Mouse (Mus musculus): ENCODE results near the gene Fscn1. TPM values are rescaled to one million over a fixed set of nuclear protein-coding genes. Genes with fewer than 3 reads are reported as not detected.

Gene Fscn1
- polyA plus RNA-seq, 1 experiment from 2014 or later = 428 TPM

DNA sequence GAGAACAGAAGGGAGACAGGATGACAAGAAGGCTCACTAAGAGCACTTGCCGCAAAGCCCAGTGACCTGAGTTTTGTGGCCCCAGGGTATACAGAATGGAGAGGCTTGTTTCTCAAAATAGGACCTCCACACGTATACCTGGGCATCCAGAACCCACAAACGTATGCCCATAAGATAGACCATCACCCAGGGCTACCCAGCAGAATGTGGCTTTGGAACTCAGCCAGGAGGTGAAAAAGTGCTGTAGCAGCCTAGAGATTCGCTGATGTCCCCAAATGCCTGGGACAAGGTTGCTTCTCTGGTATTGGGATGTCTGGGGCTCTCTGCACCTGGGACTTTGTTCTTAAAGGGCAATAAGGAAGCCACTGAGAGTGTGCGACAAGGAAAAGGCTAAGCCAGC lies 37.9 kb upstream of the Fscn1 start:
- Histone ChIP-seq H3K4me1 (ENCODE audit: control insufficient read depth, insufficient read depth, low read length) (no peaks in the 10 kb centered on the region), H3K36me3 (ENCODE audit: control insufficient read depth, insufficient read depth, low read length) (no peaks in the 10 kb centered on the region), H3K9ac (replicated peaks; ENCODE audit: low read depth, low read length) (no peak overlapping the region), H3K27me3 (ENCODE audit: control insufficient read depth, insufficient read depth, low read length) (no peaks in the 10 kb centered on the region), H3K4me3 (ENCODE audit: low read depth, low read length) (no peak overlapping the region), H3K4me2 (ENCODE audit: low read depth, low read length) (no peak overlapping the region), H3K27ac (ENCODE audit: low read depth, low read length) (no peak overlapping the region), H3K9me3 (ENCODE audit: control insufficient read depth, low read length) (no peaks in the 10 kb centered on the region)
- no peak for ATAC-seq (ENCODE audit: low read depth)
- 85% methylated on average over 5 of the region's 5 CpGs for WGBS

DNA sequence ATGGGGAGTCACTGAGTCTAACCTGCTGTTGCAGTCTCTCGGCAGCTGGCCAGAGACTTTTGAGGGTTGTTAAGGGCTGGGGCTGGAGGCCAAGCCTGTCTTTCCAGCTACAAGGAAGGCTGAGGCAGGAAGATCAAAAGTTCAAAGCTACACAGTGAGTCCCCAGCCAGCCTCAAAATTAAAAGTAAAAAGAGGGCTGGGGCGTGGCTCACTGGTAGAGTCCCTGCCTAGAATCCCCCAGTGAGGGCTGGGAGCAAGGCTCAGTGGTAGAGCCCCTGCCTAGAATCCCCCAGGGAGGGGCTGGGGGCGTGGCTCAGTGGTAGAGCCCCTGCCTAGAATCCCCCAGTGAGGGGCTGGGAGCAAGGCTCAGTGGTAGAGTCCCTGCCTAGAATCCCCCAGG lies 36.4 kb upstream of the Fscn1 start:
- no peak for ATAC-seq (ENCODE audit: low read depth)

DNA sequence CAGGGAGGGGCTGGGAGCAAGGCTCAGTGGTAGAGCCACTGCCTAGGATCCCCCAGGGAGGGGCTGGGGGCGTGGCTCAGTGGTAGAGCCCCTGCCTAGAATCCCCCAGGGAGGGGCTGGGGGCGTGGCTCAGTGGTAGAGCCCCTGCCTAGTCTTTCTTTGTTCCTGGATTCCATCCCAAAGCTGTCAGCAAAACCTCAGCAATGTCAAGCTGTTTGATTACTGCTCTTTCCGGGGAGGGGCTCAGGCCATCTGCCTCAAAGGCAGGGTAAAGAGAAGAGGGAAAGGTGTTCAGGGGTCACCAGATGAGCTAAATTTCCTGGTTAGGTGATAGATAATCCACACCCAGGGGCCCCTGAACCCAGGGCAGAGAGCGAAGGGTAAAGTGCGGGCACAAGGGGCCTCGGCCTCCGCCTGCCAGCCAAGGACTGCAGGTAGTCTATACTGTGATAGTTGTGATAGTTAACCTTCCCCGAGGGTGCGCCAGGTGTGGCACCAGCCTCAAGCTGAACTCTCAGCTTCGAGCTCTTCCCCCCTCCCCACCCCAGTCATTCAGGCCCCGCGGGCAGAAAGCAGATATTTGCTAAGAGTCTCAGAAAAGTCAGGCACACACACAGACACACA lies 35.7 kb upstream of the Fscn1 start:
- H3K9ac ChIP-seq (replicated peaks; ENCODE audit: low read depth, low read length) = no peak overlapping the region
- no peak for ATAC-seq (ENCODE audit: low read depth)
- no peaks in the 10 kb centered on the region for H3K36me3 ChIP-seq (ENCODE audit: control insufficient read depth, insufficient read depth, low read length)
- H3K27ac ChIP-seq (ENCODE audit: low read depth, low read length) = no peak overlapping the region
- H3K4me1 ChIP-seq (ENCODE audit: control insufficient read depth, insufficient read depth, low read length) = peaks cover 4% of the 10 kb centered on the region; the same call in 1 of the 2 replicates
- no peak overlapping the region for H3K4me3 ChIP-seq (ENCODE audit: low read depth, low read length)
- H3K27me3 ChIP-seq (ENCODE audit: control insufficient read depth, insufficient read depth, low read length) = no peaks in the 10 kb centered on the region
- H3K9me3 ChIP-seq (ENCODE audit: control insufficient read depth, low read length) = no peaks in the 10 kb centered on the region
- H3K4me2 ChIP-seq (ENCODE audit: low read depth, low read length) = no peak overlapping the region
- WGBS = 79% methylated on average over 12 of the region's 12 CpGs

More for the DNA sequence above, 36.4 kb upstream of the Fscn1 start:
- Histone ChIP-seq H3K9me3 (ENCODE audit: control insufficient read depth, low read length) (no peaks in the 10 kb centered on the region), H3K36me3 (ENCODE audit: control insufficient read depth, insufficient read depth, low read length) (no peaks in the 10 kb centered on the region), H3K9ac (replicated peaks; ENCODE audit: low read depth, low read length) (no peak overlapping the region), H3K27me3 (ENCODE audit: control insufficient read depth, insufficient read depth, low read length) (no peaks in the 10 kb centered on the region), H3K4me2 (ENCODE audit: low read depth, low read length) (no peak overlapping the region), H3K27ac (ENCODE audit: low read depth, low read length) (no peak overlapping the region), H3K4me3 (ENCODE audit: low read depth, low read length) (no peak overlapping the region), H3K4me1 (ENCODE audit: control insufficient read depth, insufficient read depth, low read length) (peaks cover 1% of the 10 kb centered on the region; the same call in 1 of the 2 replicates)
- 88% methylated on average over 2 of the region's 3 CpGs for WGBS

DNA sequence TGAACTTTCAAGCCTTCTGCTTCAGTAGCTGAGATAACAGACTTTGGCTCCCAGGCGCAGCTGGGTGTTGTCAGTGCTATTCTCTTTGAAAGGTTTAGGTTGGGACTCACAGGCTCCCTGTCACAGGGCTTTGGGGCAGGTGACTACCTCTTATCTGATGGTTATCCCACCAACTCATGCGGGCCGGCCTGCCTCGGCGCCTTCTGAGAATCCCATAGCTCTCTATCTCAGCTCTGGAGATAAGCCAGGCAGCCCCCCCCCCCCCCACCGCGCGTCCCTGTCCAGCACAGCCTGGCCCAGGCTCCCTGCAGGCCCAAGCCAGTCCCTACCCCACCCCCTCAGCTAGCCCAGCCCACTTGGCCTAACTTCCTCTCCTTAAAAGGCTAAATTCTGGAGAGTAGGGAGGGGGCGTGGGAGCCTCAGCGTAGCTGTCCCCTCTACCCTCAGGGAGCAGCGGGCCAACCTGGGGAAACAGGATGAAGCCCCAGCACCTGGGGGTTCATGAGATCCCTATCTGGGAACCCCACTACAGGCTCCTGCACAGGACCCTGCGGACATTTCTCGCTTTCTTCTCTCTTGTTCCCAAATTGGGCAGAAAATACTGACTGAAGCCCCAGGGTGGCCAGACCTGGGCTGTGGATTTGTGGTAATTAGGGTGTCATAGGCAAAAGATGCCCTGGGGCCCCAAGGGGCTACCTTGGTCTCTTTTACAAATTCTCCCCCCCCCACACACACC lies 33.8 kb upstream of the Fscn1 start:
- H3K27me3 ChIP-seq (ENCODE audit: control insufficient read depth, insufficient read depth, low read length) = no peaks in the 10 kb centered on the region
- no peak overlapping the region for H3K4me2 ChIP-seq (ENCODE audit: low read depth, low read length)
- H3K9ac ChIP-seq (replicated peaks; ENCODE audit: low read depth, low read length) = no peak overlapping the region
- no peaks in the 10 kb centered on the region for H3K9me3 ChIP-seq (ENCODE audit: control insufficient read depth, low read length)
- H3K4me3 ChIP-seq (ENCODE audit: low read depth, low read length) = no peak overlapping the region
- peaks cover 4% of the 10 kb centered on the region; the same call in 1 of the 2 replicates for H3K4me1 ChIP-seq (ENCODE audit: control insufficient read depth, insufficient read depth, low read length)
- WGBS = 19% methylated on average over 13 of the region's 13 CpGs
- no peak; the same call in 1 of the 2 replicates for ATAC-seq (ENCODE audit: low read depth)
- no peaks in the 10 kb centered on the region for H3K36me3 ChIP-seq (ENCODE audit: control insufficient read depth, insufficient read depth, low read length)
- H3K27ac ChIP-seq (ENCODE audit: low read depth, low read length) = no peak overlapping the region

DNA sequence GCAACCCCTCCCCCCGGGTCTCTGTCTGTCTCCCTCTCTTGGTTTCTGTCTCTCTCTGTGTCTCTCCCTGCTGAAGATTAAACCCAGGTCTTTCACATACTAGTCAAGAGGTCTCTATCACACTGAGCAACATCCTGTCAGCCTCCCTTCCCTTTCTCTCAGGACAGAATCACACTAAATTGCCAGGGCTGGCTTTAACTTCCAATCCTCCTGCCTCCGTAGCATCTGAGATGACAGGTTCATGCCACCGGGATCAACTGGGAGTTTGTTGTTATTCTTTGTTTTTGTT lies 33.3 kb upstream of the Fscn1 start:
- ATAC-seq (ENCODE audit: low read depth) = no peak
- Histone ChIP-seq H3K27me3 (ENCODE audit: control insufficient read depth, insufficient read depth, low read length) (no peaks in the 10 kb centered on the region), H3K9ac (replicated peaks; ENCODE audit: low read depth, low read length) (no peak overlapping the region), H3K4me2 (ENCODE audit: low read depth, low read length) (no peak overlapping the region), H3K27ac (ENCODE audit: low read depth, low read length) (no peak overlapping the region), H3K36me3 (ENCODE audit: control insufficient read depth, insufficient read depth, low read length) (no peaks in the 10 kb centered on the region), H3K9me3 (ENCODE audit: control insufficient read depth, low read length) (no peaks in the 10 kb centered on the region), H3K4me3 (ENCODE audit: low read depth, low read length) (no peak overlapping the region), H3K4me1 (ENCODE audit: control insufficient read depth, insufficient read depth, low read length) (peaks cover 4% of the 10 kb centered on the region; the same call in 1 of the 2 replicates)
- WGBS = 55% methylated on average over 3 of the region's 3 CpGs

DNA sequence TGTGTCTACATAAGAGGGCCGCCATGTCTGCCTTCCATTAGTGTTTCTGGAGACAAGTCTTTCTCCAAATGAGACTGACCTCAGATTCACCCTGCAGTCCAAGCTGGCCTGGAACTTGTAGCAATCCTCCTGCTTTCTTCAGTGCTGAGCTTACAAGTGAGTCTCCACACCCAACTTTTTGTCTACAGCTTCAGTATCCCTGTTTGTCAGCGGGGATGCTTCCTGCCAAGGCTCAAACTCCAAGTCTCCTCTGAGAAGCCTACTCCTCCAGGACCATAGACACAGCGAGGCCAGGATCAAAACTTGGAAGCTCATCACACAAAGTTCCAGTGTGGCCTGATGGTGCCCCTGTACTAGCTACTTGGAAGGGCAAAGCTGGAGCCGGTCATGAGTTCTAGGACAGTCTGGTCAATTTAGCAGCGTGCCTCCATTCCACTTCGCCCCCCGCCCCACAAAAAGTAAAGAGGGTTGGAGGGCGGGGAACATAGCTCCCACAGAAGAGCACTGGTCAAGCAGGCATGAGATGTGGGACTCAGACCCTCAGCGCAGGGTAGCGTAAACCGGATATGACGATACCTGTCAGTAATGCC lies 32.7 kb upstream of the Fscn1 start:
- 95% methylated on average over 12 of the region's 12 CpGs for WGBS
- Histone ChIP-seq H3K9me3 (ENCODE audit: control insufficient read depth, low read length) (no peaks in the 10 kb centered on the region), H3K4me2 (ENCODE audit: low read depth, low read length) (no peak overlapping the region), H3K36me3 (ENCODE audit: control insufficient read depth, insufficient read depth, low read length) (no peaks in the 10 kb centered on the region), H3K27me3 (ENCODE audit: control insufficient read depth, insufficient read depth, low read length) (no peaks in the 10 kb centered on the region), H3K4me3 (ENCODE audit: low read depth, low read length) (no peak overlapping the region), H3K9ac (replicated peaks; ENCODE audit: low read depth, low read length) (no peak overlapping the region), H3K27ac (ENCODE audit: low read depth, low read length) (no peak overlapping the region), H3K4me1 (ENCODE audit: control insufficient read depth, insufficient read depth, low read length) (peaks cover 4% of the 10 kb centered on the region; the same call in 1 of the 2 replicates)
- ATAC-seq (ENCODE audit: low read depth) = no peak

DNA sequence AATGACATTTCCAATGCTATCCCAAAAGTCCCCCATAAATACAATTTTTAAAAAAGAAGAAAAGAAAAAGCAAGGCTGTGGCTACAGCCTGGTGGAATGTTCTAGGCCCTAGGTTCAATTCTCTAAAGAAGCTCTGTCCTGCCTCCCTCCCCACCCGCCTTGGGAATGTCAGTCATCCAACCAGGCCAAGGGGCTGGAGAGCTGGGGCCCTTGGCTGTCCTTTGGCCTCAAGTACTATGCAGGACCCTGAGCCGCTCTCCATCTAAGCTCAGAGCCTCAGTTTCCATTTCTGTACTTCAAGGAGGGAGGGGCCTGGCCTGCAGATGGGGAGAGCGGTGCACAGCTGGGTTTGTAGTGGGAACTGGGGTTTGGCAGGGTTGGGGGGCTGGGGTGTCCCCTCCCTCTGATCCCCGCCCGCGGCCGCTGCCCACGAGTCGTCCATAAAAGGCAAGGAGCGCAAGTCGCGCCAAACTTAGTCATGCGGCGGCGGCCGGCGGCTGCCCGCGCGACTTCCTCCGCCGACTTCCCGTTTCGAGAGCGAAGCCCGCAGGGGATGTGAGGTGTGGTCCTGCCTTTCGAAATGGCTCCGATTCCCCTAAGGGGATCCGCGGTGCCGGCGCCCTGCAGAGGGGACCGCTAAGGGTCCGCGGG lies 31.3 kb upstream of the Fscn1 start:
- 0 out of 2 replicates have a peak, but pooled peaks have one; percentile 14 for ATAC-seq (ENCODE audit: low read depth)
- H3K4me2 ChIP-seq (ENCODE audit: low read depth, low read length) = peak overlapping the region; percentile 45

DNA sequence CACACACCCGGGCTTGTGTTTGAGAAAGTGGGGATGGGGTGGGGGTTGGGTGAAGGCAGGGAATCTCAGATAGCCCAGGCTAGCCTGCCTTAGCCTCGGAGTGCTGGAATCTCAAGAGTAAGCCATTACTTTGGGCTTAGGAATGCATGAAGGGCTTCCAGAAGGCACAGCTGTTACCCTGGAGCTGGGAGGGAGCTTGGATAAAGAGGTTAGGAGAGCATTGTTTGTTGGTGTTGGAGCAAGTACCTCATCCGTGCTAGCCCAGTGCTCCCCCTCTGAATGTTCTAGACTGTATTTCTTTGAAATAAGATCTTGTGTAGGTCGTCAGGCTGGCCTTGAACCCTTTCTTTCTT lies 30.8 kb upstream of the Fscn1 start:
- ATAC-seq (ENCODE audit: low read depth) = no peak
- H3K36me3 ChIP-seq (ENCODE audit: control insufficient read depth, insufficient read depth, low read length) = no peaks in the 10 kb centered on the region
- H3K27ac ChIP-seq (ENCODE audit: low read depth, low read length) = no peak overlapping the region
- no peaks in the 10 kb centered on the region for H3K27me3 ChIP-seq (ENCODE audit: control insufficient read depth, insufficient read depth, low read length)
- H3K4me2 ChIP-seq (ENCODE audit: low read depth, low read length) = peak overlapping the region; percentile 45
- 20% methylated on average over 4 of the region's 4 CpGs for WGBS
- no peaks in the 10 kb centered on the region for H3K9me3 ChIP-seq (ENCODE audit: control insufficient read depth, low read length)
- peak overlapping the region; percentile 43 for H3K9ac ChIP-seq (replicated peaks; ENCODE audit: low read depth, low read length)
- peak overlapping the region; percentile 27 for H3K4me3 ChIP-seq (ENCODE audit: low read depth, low read length)
- H3K4me1 ChIP-seq (ENCODE audit: control insufficient read depth, insufficient read depth, low read length) = peaks cover 4% of the 10 kb centered on the region; the same call in 1 of the 2 replicates

More for the DNA sequence above, 31.3 kb upstream of the Fscn1 start:
- no peaks in the 10 kb centered on the region for H3K9me3 ChIP-seq (ENCODE audit: control insufficient read depth, low read length)
- 4% methylated on average over 35 of the region's 35 CpGs for WGBS
- H3K36me3 ChIP-seq (ENCODE audit: control insufficient read depth, insufficient read depth, low read length) = no peaks in the 10 kb centered on the region
- H3K4me3 ChIP-seq (ENCODE audit: low read depth, low read length) = peak overlapping the region; percentile 27
- H3K27me3 ChIP-seq (ENCODE audit: control insufficient read depth, insufficient read depth, low read length) = no peaks in the 10 kb centered on the region
- peaks cover 4% of the 10 kb centered on the region; the same call in 1 of the 2 replicates for H3K4me1 ChIP-seq (ENCODE audit: control insufficient read depth, insufficient read depth, low read length)
- H3K27ac ChIP-seq (ENCODE audit: low read depth, low read length) = no peak overlapping the region
- peak overlapping the region; percentile 43 for H3K9ac ChIP-seq (replicated peaks; ENCODE audit: low read depth, low read length)

All from neural tube, embryonic 14.5 days (tissue).